Mouse (Mus musculus) liver, adult (tissue): Measurements from ENCODE around the gene Hs3st4.

Experiments
- GATA4 ChIP-seq: IDR thresholded peaks from 2 replicates; pipeline ENCODE4 v1.6.1; 2014; ENCODE audit warnings: mild to moderate bottlenecking, low read length; ENCODE audit not compliant: insufficient replicate concordance

The Hs3st4 gene

GRCm38 (mm10) chr7:124198811-124199570 lies 216.3 kb downstream of the Hs3st4 start:
- no peak for TF ChIP-seq GATA4

GRCm38 (mm10) chr7:124216921-124217320 lies 234.3 kb downstream of the Hs3st4 start:
- TF ChIP-seq GATA4, result no peak

GRCm38 (mm10) chr7:124220556-124220955 lies 237.9 kb downstream of the Hs3st4 start:
- TF ChIP-seq GATA4, result no peak

- TF ChIP-seq GATA4, result no peak
Measured at GRCm38 (mm10) chr7:124237896-124238670, 255.4 kb downstream of the Hs3st4 start.

- TF ChIP-seq GATA4, result no peak
Measured at GRCm38 (mm10) chr7:124239903-124240647, 257.4 kb downstream of the Hs3st4 start.

GRCm38 (mm10) chr7:124249838-124250237 lies 267.2 kb downstream of the Hs3st4 start:
- no peak for TF ChIP-seq GATA4

- TF ChIP-seq GATA4, result no peak
Measured at GRCm38 (mm10) chr7:124250566-124250965, 267.9 kb downstream of the Hs3st4 start.

GRCm38 (mm10) chr7:124258419-124258818 lies 275.8 kb downstream of the Hs3st4 start:
- TF ChIP-seq GATA4, result no peak

- no peak for TF ChIP-seq GATA4
Measured at GRCm38 (mm10) chr7:124270734-124271133, 288.1 kb downstream of the Hs3st4 start.

GRCm38 (mm10) chr7:124289873-124290272 lies 307.2 kb downstream of the Hs3st4 start:
- no peak for TF ChIP-seq GATA4

- no peak for TF ChIP-seq GATA4
Measured at GRCm38 (mm10) chr7:124319451-124319850, 336.8 kb downstream of the Hs3st4 start.

- TF ChIP-seq GATA4, result no peak
Measured at GRCm38 (mm10) chr7:124335635-124336034, 353.0 kb downstream of the Hs3st4 start.

GRCm38 (mm10) chr7:124341510-124341909 lies 358.8 kb downstream of the Hs3st4 start:
- no peak for TF ChIP-seq GATA4

GRCm38 (mm10) chr7:124347218-124348017 lies 364.7 kb downstream of the Hs3st4 start:
- no peak for TF ChIP-seq GATA4

- TF ChIP-seq GATA4, result no peak
Measured at GRCm38 (mm10) chr7:124354035-124354434, 371.4 kb downstream of the Hs3st4 start.
